Mouse (Mus musculus) midbrain, postnatal 0 days (tissue): ENCODE data around the gene Tcp10b. TPM values are rescaled to one million over a fixed set of nuclear protein-coding genes. Genes with fewer than 3 reads are reported as not detected.
"Not testable (repeated sequence)": the region's sequence is repeated elsewhere in the genome, so short reads cannot be mapped to it uniquely, and the experiment has no call there.

Experiments
- ATAC-seq: fragments of 200-750 bp; cut with Nextera tagmentation; 2 replicates; pipeline ENCODE4 v1.8.0; 2017; ENCODE audit warnings: moderate number of reproducible peaks, mild to moderate bottlenecking, moderate TSS enrichment, moderate library complexity; ENCODE audit not compliant: low FRiP score
- DNase-seq: peaks from one replicate; pipeline ENCODE4 v3.0.0-alpha.2; 2015; ENCODE audit warnings: low spot score
- H3K27ac ChIP-seq: fragments of 300-500 bp; sonication (generic); 2 replicates; pipeline ENCODE4 v1.5.1; 2014; ENCODE audit warnings: low read depth, mild to moderate bottlenecking, low read length, mixed read lengths
- H3K27me3 ChIP-seq: fragments of 300-500 bp; sonication (generic); 2 replicates; pipeline ENCODE4 v1.6.1; 2014; ENCODE audit warnings: low read length, control low read depth, mixed read lengths; ENCODE audit not compliant: insufficient read depth
- H3K36me3 ChIP-seq: fragments of 300-500 bp; sonication (generic); 2 replicates; pipeline ENCODE4 v1.6.1; 2014; ENCODE audit warnings: low read length, control low read depth, mixed read lengths; ENCODE audit not compliant: insufficient read depth
- H3K4me1 ChIP-seq: fragments of 300-500 bp; sonication (generic); 2 replicates; pipeline ENCODE4 v1.6.1; 2014; ENCODE audit warnings: mild to moderate bottlenecking, control low read depth, antibody characterized with exemption, low read length, mixed read lengths; ENCODE audit not compliant: insufficient read depth
- H3K4me2 ChIP-seq: fragments of 300-500 bp; sonication (generic); 2 replicates; pipeline ENCODE4 v1.6.1; 2014; ENCODE audit warnings: low read depth, mild to moderate bottlenecking, low read length, mixed read lengths; ENCODE audit not compliant: poor library complexity, severe bottlenecking
- H3K4me3 ChIP-seq: fragments of 300-500 bp; sonication (generic); 2 replicates; pipeline ENCODE4 v1.5.1; 2014; ENCODE audit warnings: low read depth, mild to moderate bottlenecking, low read length, moderate library complexity
- H3K9ac ChIP-seq: fragments of 300-500 bp; sonication (generic); replicated peaks from 2 replicates; pipeline ENCODE4 v1.6.1; 2014; ENCODE audit warnings: mild to moderate bottlenecking, low read length, moderate library complexity, mixed read lengths; ENCODE audit not compliant: poor library complexity, severe bottlenecking
- H3K9me3 ChIP-seq: fragments of 300-500 bp; sonication (generic); 2 replicates; pipeline ENCODE4 v1.6.1; 2016; ENCODE audit warnings: low read length, control low read depth
- whole genome bisulfite sequencing: fragments of 180-500 bp; shearing (Covaris S2); extraction: QIAGEN DNeasy Blood & Tissue Kit; methylation state at CpG from one replicate; pipeline ENCODE4 v1.1.7; 2014; 5-methylcytosine and 5-hydroxymethylcytosine counted together
- polyA plus RNA-seq: library from polyadenylated mRNA; unstranded; fragments of >200 nt; fragmentation: Nextera tagmentation; extraction: Ambion mirVana; gene quantifications from 2 replicates; pipeline ENCODE4 v1.2.1, GENCODE M21; 2015
- total RNA-seq: library from RNA; depleted of rRNA; stranded (reverse); fragments of >200 nt; gene quantifications from 2 replicates; pipeline ENCODE4 v1.2.3, GENCODE M21; 2014

Tcp10b gene
- total and polyA plus RNA-seq, 2 experiments from 2014 or later: 0.11 to 0.56 TPM

GRCm38 (mm10) chr17:13091510-13091909 lies 30.6 kb downstream of the Tcp10b start:
- not testable (repeated sequence) for DNase-seq, H3K4me1 ChIP-seq, H3K9ac ChIP-seq, H3K36me3 ChIP-seq, H3K27ac ChIP-seq, H3K4me3 ChIP-seq, H3K27me3 ChIP-seq, H3K9me3 ChIP-seq, H3K4me2 ChIP-seq, ATAC-seq
- WGBS: no CpG with 5 or more reads among the region's 1 CpGs

GRCm38 (mm10) chr17:13092100-13092764 lies 31.3 kb downstream of the Tcp10b start:
- not testable (repeated sequence) for H3K4me2 ChIP-seq, ATAC-seq

GRCm38 (mm10) chr17:13092960-13093359 lies 32.1 kb downstream of the Tcp10b start:
- H3K9ac ChIP-seq, H3K36me3 ChIP-seq, DNase-seq, H3K27me3 ChIP-seq, H3K9me3 ChIP-seq, H3K4me2 ChIP-seq, ATAC-seq, H3K4me3 ChIP-seq, H3K4me1 ChIP-seq, H3K27ac ChIP-seq: not testable (repeated sequence)
- WGBS: no CpG with 5 or more reads among the region's 4 CpGs

More at GRCm38 (mm10) chr17:13092100-13092764, 31.3 kb downstream of the Tcp10b start:
- not testable (repeated sequence) for H3K36me3 ChIP-seq, H3K9ac ChIP-seq, H3K27ac ChIP-seq, H3K9me3 ChIP-seq, DNase-seq, H3K4me3 ChIP-seq, H3K27me3 ChIP-seq, H3K4me1 ChIP-seq
- WGBS: 57% methylated on average over 5 of the region's 8 CpGs

GRCm38 (mm10) chr17:13106563-13106962 lies 45.7 kb downstream of the Tcp10b start:
- ATAC-seq, H3K9ac ChIP-seq, H3K4me1 ChIP-seq, H3K27me3 ChIP-seq, H3K27ac ChIP-seq, H3K36me3 ChIP-seq, H3K4me3 ChIP-seq, H3K4me2 ChIP-seq, H3K9me3 ChIP-seq: not testable (repeated sequence)
- peak; percentile 7 for DNase-seq
- 85% methylated on average over 5 of the region's 5 CpGs for WGBS

- peak; percentile 84 for ATAC-seq
- H3K27me3 ChIP-seq, H3K4me2 ChIP-seq, H3K36me3 ChIP-seq, H3K9me3 ChIP-seq, H3K27ac ChIP-seq, H3K9ac ChIP-seq, DNase-seq, H3K4me1 ChIP-seq, H3K4me3 ChIP-seq: not testable (repeated sequence)
- WGBS: 41% methylated on average over 3 of the region's 9 CpGs
These were observed 51.8 kb downstream of the Tcp10b start for GRCm38 (mm10) chr17:13112504-13113291.

GRCm38 (mm10) chr17:13123308-13124038 lies 62.6 kb downstream of the Tcp10b start:
- not testable (repeated sequence) for H3K4me1 ChIP-seq, H3K4me2 ChIP-seq, DNase-seq, H3K4me3 ChIP-seq, H3K27ac ChIP-seq, H3K27me3 ChIP-seq, H3K9ac ChIP-seq, H3K36me3 ChIP-seq, H3K9me3 ChIP-seq
- WGBS: 100% methylated on average over 2 of the region's 5 CpGs
- ATAC-seq: peak; percentile 44; the same call in 1 of the 2 replicates
